Mouse (Mus musculus): ENCODE measurements around the gene Mapt.

GRCm38 (mm10) chr11:104293241-104293640 lies 62.1 kb downstream of the Mapt start:
- TF ChIP-seq CTCF (IDR thresholded peaks at IDR 0.05; ENCODE audit: insufficient read depth, low read length) (no peak), POLR2A (IDR thresholded peaks at IDR 0.05; ENCODE audit: borderline replicate concordance, extremely low read depth, low read depth, low read length) (no peak)
